Mouse (Mus musculus) lung, embryonic 16.5 days (tissue): ENCODE results near the gene Dlg4. TPM values are rescaled to one million over a fixed set of nuclear protein-coding genes. Genes with fewer than 3 reads are reported as not detected.

ENCODE experiments used
- ATAC-seq: fragments of 200-750 bp; cut with Nextera tagmentation; 2 replicates; pipeline ENCODE4 v1.8.0; 2017; ENCODE audit warnings: low read depth, mild to moderate bottlenecking, moderate library complexity
- H3K27ac ChIP-seq: fragments of 300-500 bp; sonication (generic); 2 replicates; pipeline ENCODE4 v1.5.1; 2014; ENCODE audit warnings: mild to moderate bottlenecking, control low read depth, low read length
- H3K27me3 ChIP-seq: fragments of 300-500 bp; sonication (generic); 2 replicates; pipeline ENCODE4 v1.6.1; 2014; ENCODE audit warnings: low read depth, low read length, mixed read lengths; ENCODE audit not compliant: control insufficient read depth, insufficient read depth
- H3K36me3 ChIP-seq: fragments of 300-500 bp; sonication (generic); 2 replicates; pipeline ENCODE4 v1.6.1; 2014; ENCODE audit warnings: low read length; ENCODE audit not compliant: control insufficient read depth, insufficient read depth
- H3K4me1 ChIP-seq: fragments of 300-500 bp; sonication (generic); replicated peaks from 2 replicates; pipeline ENCODE4 v1.6.1; 2014; ENCODE audit warnings: low read length, mixed read lengths; ENCODE audit not compliant: control insufficient read depth, insufficient read depth
- H3K4me2 ChIP-seq: fragments of 300-500 bp; sonication (generic); 2 replicates; pipeline ENCODE4 v1.6.1; 2014; ENCODE audit warnings: low read depth, low read length, control low read depth
- H3K4me3 ChIP-seq: fragments of 300-500 bp; sonication (generic); 2 replicates; pipeline ENCODE4 v1.5.1; 2014; ENCODE audit warnings: mild to moderate bottlenecking, low read length, control low read depth
- H3K9ac ChIP-seq: fragments of 300-500 bp; sonication (generic); 2 replicates; pipeline ENCODE4 v1.6.1; 2014; ENCODE audit warnings: low read length, control low read depth
- H3K9me3 ChIP-seq: fragments of 300-500 bp; sonication (generic); 2 replicates; pipeline ENCODE4 v1.6.1; 2016; ENCODE audit warnings: low read length; ENCODE audit not compliant: control insufficient read depth
- WGBS: fragments of 180-500 bp; shearing (Covaris S2); extraction: QIAGEN DNeasy Blood & Tissue Kit; methylation state at CpG from one replicate; pipeline ENCODE4 v1.1.7; 2014; 5-methylcytosine and 5-hydroxymethylcytosine counted together
- polyA plus RNA-seq: library from polyadenylated mRNA; unstranded; fragments of >200 nt; fragmentation: Nextera tagmentation; extraction: Ambion mirVana; gene quantifications from 2 replicates; pipeline ENCODE4 v1.2.1, GENCODE M21; 2015

Gene Dlg4
- polyA plus RNA-seq, 1 experiment from 2014 or later, result 7.9 TPM

DNA sequence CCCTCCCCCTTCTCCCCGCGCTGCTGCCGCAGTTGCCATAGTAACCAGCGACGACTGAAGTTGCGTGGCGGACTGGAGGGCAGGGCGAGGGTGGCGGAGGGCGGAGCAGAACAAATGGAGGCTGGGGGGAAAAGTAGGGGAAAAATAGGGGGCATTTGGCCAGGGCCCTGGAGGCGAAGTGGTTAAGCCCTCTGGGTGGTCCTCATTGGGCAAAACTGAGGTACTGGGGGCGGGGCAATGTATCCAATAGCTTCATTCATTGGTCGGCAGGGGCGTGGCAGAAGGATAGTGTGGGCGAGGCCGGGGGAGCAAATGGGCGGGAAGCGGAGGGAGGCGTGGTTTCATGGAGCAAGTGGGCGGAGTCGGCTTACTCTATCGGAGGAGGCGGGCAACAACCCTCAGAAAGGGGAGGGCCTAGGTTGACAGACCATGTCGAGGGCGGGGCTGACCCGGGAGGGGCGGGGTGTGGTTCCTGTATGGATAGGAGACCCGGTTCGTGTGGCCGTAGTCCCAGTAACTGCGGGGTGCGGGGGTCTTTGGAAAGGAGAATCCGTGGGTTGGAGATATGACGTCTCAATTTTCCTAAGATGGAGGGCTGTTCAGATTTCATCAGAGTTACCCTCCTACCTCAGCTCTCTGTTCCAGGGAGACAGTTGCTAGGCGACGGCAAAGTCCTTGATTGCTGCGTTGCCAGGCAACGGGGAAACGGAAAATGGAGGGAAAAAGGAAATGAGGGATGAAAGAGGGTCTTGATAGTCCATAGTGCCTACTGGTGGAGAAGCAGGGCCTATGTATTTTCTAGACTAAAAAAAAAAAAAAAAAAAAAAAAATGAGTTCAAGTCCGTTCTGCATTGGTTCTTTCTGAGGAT is 4.8 kb downstream of the Dlg4 start:
- H3K36me3 ChIP-seq, result no peaks in the 10 kb centered on the region
- H3K9ac ChIP-seq, result peak overlapping the region; percentile 59
- peak overlapping the region; percentile 78 for H3K27ac ChIP-seq
- peaks cover 48% of the 10 kb centered on the region for H3K4me1 ChIP-seq
- peak; percentile 87 for ATAC-seq
- peak overlapping the region; percentile 92 for H3K4me2 ChIP-seq
- 2% methylated on average over 40 of the region's 40 CpGs for WGBS
- 0 out of 2 replicates have a peak, but pooled peaks cover 2% of the 10 kb centered on the region for H3K27me3 ChIP-seq
- peak overlapping the region; percentile 63 for H3K4me3 ChIP-seq
- no peaks in the 10 kb centered on the region for H3K9me3 ChIP-seq

DNA sequence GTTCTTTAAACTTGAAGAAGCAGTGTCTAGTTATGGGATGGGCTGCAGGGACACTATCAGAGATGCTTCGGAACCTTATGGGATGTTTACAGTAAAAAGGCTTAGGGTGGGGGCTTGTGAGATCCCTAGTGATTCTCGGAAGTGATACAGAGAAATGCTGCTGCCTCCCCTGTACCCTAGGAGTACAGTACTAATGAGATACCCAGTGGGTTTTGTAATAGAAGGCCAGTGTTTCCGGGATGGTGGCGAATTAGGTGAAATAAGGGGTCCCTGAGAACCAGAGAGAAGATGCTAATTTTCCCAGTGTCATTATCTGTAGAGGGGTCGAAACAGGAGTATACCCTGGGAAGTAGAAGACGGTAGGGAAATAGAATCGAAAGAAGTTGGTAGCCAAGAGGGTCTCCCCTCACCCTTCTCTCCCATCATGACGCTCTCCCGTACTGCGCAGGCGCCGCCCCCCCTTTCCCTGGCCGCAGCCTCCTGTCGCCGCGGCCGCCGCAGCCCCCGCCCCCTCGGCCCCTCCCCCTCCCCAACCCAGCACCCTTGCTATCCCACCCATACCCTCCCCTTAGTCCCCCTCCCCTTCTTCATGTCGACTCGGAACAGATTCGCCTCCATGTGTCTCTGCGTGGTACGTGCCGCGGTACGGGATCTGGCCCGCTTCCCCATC is 6.9 kb downstream of the Dlg4 start:
- H3K4me2 ChIP-seq, result peak overlapping the region; percentile 59
- H3K4me3 ChIP-seq, result peak overlapping the region; percentile 40
- H3K9ac ChIP-seq, result peak overlapping the region; percentile 52; the same call in 1 of the 2 replicates
- no peaks in the 10 kb centered on the region for H3K9me3 ChIP-seq
- no peak for ATAC-seq
- H3K27ac ChIP-seq, result no peak overlapping the region
- 0 out of 2 replicates have a peak, but pooled peaks cover 2% of the 10 kb centered on the region for H3K27me3 ChIP-seq
- 6% methylated on average over 19 of the region's 29 CpGs for whole genome bisulfite sequencing
- H3K36me3 ChIP-seq, result no peaks in the 10 kb centered on the region
- H3K4me1 ChIP-seq, result peaks cover 56% of the 10 kb centered on the region

DNA sequence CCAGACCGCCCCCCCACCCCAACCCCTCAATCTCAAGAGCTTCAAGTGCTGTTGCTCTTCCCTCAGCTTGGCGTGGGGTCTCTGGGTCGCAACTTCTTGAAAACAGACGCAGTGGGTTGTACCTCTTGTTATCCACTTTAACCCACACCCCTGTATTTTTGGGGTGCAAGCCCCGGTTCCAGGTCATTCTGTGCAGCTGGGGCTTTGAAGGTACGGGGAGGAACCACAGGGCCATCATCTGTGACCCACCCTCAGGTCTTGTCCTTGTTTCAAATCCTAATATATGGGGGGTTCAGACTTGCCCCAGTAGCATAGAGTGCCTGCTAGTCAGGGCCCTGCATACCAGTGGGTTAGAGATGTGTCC is 7.4 kb downstream of the Dlg4 start:
- H3K4me3 ChIP-seq, result peak overlapping the region; percentile 40
- H3K27me3 ChIP-seq, result 0 out of 2 replicates have a peak, but pooled peaks cover 2% of the 10 kb centered on the region
- no peaks in the 10 kb centered on the region for H3K36me3 ChIP-seq
- H3K27ac ChIP-seq, result no peak overlapping the region
- H3K9ac ChIP-seq, result peak overlapping the region; percentile 52; the same call in 1 of the 2 replicates
- no peak for ATAC-seq
- H3K4me2 ChIP-seq, result peak overlapping the region; percentile 59
- peaks cover 55% of the 10 kb centered on the region for H3K4me1 ChIP-seq
- 16% methylated on average over 5 of the region's 6 CpGs for WGBS
- H3K9me3 ChIP-seq, result no peaks in the 10 kb centered on the region

GRCm38 (mm10) chr11:70026689-70027088 is 9.9 kb downstream of the Dlg4 start:
- no peak overlapping the region for H3K9ac ChIP-seq
- peak overlapping the region; percentile 55 for H3K4me2 ChIP-seq
- WGBS, result 5% methylated on average over 19 of the region's 19 CpGs
- H3K36me3 ChIP-seq, result peaks cover 7% of the 10 kb centered on the region
- H3K27ac ChIP-seq, result 0 out of 2 replicates have a peak overlapping the region, but pooled peaks have one; percentile 12
- peak; percentile 77 for ATAC-seq
- H3K27me3 ChIP-seq, result 0 out of 2 replicates have a peak, but pooled peaks cover 2% of the 10 kb centered on the region
- no peaks in the 10 kb centered on the region for H3K9me3 ChIP-seq
- peaks cover 45% of the 10 kb centered on the region for H3K4me1 ChIP-seq
- peak overlapping the region; percentile 41 for H3K4me3 ChIP-seq

GRCm38 (mm10) chr11:70027397-70027796 is 10.7 kb downstream of the Dlg4 start:
- peak overlapping the region; percentile 55 for H3K4me2 ChIP-seq
- WGBS, result 50% methylated on average over 9 of the region's 9 CpGs

DNA sequence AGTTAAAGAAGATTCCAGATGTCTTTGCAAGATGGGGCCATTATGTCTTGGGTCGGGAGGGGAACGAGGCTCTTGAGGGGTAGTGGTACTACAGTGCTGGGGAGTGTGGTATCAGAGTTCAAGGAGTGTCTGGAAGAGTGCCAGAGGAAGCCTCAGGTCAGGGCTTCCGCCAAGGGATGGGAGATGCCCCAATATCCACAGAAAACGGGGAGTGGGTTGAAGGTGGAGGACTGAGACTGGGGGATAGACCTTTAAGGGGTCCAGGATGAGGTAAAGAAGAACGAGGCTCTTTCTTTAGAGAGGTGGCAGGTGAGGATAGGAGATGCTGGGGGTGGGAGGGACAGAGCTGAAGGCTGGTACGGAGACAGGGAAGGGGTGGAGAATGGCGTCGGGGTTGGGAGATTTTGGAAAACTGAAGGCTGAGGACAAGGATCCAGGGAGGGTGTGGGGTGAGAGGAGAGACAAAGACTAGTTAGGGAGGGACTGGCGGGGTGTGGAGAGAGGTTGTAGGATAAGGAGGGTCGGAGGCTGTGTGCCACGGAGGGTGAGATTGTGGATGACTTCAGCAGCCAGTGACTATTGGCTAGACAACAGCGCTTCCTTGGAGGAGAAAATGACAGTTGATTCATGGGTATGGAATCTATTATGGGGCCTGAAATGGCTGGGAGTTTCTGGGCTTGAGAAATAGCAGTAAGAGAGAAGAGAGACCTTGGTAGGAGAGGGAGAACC is 11.8 kb downstream of the Dlg4 start:
- WGBS, result 15% methylated on average over 12 of the region's 12 CpGs
- Histone ChIP-seq H3K27me3 (0 out of 2 replicates have a peak, but pooled peaks cover under 1% of the 10 kb centered on the region), H3K9ac (no peak overlapping the region; the same call in 1 of the 2 replicates), H3K4me1 (peaks cover 40% of the 10 kb centered on the region), H3K27ac (peak overlapping the region; percentile 27), H3K36me3 (peaks cover 8% of the 10 kb centered on the region), H3K4me3 (peak overlapping the region; percentile 1; the same call in 1 of the 2 replicates), H3K4me2 (peak overlapping the region; percentile 46), H3K9me3 (no peaks in the 10 kb centered on the region)
- ATAC-seq, result peak; percentile 3; the same call in 1 of the 2 replicates

More at GRCm38 (mm10) chr11:70027397-70027796, 10.7 kb downstream of the Dlg4 start:
- Histone ChIP-seq H3K9me3 (no peaks in the 10 kb centered on the region), H3K27me3 (0 out of 2 replicates have a peak, but pooled peaks cover 2% of the 10 kb centered on the region), H3K4me1 (peaks cover 43% of the 10 kb centered on the region), H3K27ac (no peak overlapping the region), H3K36me3 (peaks cover 8% of the 10 kb centered on the region), H3K4me3 (no peak overlapping the region; the same call in 1 of the 2 replicates), H3K9ac (no peak overlapping the region)
- no peak for ATAC-seq

- Histone ChIP-seq H3K27me3 (no peaks in the 10 kb centered on the region), H3K4me1 (peaks cover 37% of the 10 kb centered on the region), H3K4me3 (peak overlapping the region; percentile 11; the same call in 1 of the 2 replicates), H3K4me2 (peak overlapping the region; percentile 46), H3K9ac (peak overlapping the region; percentile 14; the same call in 1 of the 2 replicates), H3K27ac (peak overlapping the region; percentile 27; the same call in 1 of the 2 replicates), H3K9me3 (no peaks in the 10 kb centered on the region), H3K36me3 (peaks cover 8% of the 10 kb centered on the region)
- ATAC-seq, result peak; percentile 78
- under 1% methylated on average over 20 of the region's 20 CpGs for WGBS
Measured at GRCm38 (mm10) chr11:70029130-70029801, 12.5 kb downstream of the Dlg4 start.

- no peak for ATAC-seq
- peaks cover 8% of the 10 kb centered on the region for H3K36me3 ChIP-seq
- peak overlapping the region; percentile 46; the same call in 1 of the 2 replicates for H3K4me2 ChIP-seq
- H3K27ac ChIP-seq, result no peak overlapping the region
- H3K4me1 ChIP-seq, result peaks cover 37% of the 10 kb centered on the region
- no peak overlapping the region for H3K9ac ChIP-seq
- WGBS, result 42% methylated on average over 11 of the region's 11 CpGs
- no peaks in the 10 kb centered on the region for H3K9me3 ChIP-seq
- H3K4me3 ChIP-seq, result no peak overlapping the region
- H3K27me3 ChIP-seq, result no peaks in the 10 kb centered on the region
Measured at GRCm38 (mm10) chr11:70029829-70030550, 13.2 kb downstream of the Dlg4 start.
